Mouse (Mus musculus) testis, postnatal 14 days (tissue): Measurements from ENCODE around the gene Pde1a.
"Not testable (repeated sequence)": the region's sequence is repeated elsewhere in the genome, so short reads cannot be mapped to it uniquely, and the experiment has no call there.

Experiments used
- DNase-seq: peaks from one replicate; pipeline ENCODE4 v3.0.0; 2021; ENCODE audit warnings: low spot score

The Pde1a gene

GRCm38 (mm10) chr2:79964964-79965363 is 164.3 kb downstream of the Pde1a start:
- DNase-seq: no peak

- no peak for DNase-seq
Measured at GRCm38 (mm10) chr2:79961421-79961820, 167.8 kb downstream of the Pde1a start.

DNA sequence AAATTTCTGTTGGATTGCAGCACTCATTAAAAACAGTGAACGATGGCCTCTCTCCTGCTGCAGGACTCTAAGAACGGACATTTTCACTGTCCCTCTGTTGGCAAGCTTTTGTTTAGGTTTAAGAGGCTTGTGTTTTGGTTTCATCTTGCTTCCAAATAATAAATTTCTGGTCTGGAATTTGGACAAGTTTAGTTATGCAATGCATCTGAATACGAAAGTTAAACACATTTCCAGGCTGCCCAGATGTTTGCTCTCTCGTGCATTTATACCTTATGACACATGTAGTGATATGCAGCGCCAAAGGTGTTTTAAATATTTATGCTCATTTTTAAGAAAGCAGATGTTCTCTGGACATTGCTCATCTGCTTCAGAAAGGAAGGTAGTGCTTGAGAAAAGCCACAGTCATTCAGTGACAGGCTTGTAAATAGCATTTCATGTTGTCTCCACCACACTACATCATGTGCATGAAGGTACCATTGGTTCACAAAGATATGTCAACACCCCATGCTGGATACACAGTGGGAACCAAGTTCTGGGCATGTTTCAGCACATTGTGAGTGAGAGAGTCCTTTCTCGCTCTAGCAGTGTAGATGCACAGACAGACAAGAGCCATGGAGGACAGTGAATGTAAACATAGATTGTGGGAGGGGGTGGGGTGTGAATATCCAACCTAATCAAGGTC is 171.5 kb downstream of the Pde1a start:
- DNase-seq: no peak

DNA sequence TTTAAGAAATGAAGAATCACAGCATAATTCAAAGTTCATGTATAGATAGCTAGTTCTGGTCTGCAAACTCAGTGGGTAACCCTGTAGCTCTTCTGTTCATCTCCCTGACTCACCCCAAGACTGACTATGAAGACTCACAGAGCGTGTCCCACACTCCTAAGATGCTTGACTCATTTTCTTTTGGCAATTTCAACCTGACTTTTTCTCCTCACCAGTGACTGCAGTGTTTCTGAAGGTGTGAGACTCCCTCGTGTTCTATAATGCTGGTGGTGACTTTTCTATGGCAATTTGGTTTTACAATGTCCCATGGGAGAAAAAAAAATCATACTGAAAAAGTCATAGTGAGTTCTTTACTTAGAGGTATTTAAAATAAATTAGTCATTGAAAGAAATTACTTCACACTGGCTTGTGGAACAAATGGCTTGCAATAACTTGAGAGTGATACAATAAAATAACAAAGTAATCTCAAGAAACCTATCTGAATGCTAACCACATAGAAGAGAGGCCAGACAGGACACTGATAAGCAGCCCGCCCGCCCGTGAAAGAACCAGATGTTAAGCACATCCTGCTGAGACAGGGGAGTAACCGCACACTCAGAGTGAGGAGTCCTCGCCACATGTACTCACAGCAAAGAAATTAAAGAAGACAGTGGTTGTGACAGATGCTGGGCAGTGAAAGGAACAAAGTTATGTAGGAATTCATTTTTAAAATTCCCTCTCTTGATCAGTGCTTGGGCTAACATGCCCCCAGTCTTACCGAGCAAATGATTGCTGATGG is 183.2 kb downstream of the Pde1a start:
- no peak for DNase-seq

GRCm38 (mm10) chr2:79934660-79935059 is 194.6 kb downstream of the Pde1a start:
- DNase-seq: no peak

DNA sequence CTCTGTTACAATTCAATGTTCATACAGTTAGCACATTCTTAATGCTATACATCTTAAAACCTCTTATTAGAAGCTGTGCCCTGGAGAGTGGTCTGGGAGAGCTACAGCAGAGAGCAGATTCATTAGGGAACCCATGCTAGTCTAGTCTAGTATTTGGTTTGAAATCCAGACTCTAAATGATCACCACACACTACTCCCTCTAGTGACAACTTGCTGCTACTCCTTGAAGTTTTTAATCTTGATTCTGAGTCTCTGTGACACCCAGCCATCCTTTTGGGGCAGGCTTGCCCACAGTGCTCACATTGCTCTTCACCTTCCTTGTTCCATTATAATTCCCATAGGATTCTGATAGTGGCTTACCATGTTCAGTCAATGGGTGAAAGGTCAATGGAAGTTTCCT is 206.9 kb downstream of the Pde1a start:
- DNase-seq: no peak

DNA sequence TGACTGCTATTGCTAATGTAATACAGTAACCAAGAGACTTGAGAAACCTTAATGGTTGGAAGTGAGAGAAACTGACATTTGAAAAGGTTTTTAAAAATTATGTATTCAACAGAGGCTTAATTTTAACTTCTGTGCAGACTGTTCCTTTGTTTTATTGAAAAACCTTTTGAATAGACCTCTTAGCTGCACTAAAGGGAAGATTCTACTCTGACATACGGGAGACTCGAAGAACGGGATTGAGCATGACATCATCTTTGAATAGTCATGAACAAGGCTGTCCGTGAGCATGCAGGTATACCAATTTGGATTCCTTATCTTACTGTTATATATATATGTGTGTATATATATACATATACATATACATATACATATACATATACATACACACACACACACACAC is 207.9 kb downstream of the Pde1a start:
- no peak for DNase-seq

DNA sequence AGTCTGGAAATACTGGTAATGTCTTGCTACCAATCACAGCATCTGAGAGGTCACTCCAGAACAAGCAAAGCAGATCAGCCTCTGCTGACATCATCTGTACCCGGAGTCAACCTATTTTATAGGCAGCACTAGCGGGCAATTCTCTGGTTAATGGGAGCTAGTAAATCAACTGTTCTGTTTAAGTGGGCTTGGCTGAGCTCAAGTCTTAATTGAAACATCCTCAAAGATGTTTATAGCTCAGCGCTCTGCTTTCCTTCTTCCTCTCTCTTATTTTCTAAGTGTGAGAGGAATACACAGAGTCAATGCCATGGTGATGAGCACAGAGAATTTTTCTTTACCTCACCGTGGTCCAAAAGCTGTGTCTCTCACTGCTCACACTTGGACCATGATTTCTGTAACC is 208.8 kb downstream of the Pde1a start:
- DNase-seq: no peak

DNA sequence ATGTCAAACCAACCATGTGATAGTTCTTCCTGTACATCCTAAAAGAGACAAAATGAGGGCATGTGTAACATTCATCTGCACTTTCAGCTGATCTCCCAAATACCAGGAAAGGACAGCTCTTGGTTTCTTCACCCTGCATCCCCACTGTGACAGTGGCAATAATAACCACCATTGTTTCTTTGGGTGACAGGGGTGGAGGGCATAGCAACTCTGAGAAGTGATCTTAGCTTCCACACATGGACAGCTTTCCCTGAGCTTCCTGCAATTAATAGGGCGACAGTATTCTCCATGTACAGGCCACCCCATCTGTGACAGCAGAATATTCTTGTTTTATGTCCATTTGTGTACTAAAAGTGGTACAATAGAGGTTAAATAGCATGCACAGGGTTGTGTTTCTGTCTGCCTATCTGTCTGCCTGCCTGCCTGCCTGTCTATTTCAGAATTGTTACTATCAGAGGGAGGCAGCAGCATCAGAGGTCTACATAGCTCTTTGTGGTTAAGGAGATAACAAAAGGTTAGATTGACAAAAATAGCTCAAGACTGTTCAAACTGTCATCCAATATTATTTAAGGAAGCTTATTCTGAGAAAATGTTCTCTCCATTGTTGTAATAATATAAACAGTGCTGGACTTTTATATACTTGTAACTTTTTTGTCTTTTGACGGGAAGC is 227.3 kb downstream of the Pde1a start:
- DNase-seq: no peak

DNA sequence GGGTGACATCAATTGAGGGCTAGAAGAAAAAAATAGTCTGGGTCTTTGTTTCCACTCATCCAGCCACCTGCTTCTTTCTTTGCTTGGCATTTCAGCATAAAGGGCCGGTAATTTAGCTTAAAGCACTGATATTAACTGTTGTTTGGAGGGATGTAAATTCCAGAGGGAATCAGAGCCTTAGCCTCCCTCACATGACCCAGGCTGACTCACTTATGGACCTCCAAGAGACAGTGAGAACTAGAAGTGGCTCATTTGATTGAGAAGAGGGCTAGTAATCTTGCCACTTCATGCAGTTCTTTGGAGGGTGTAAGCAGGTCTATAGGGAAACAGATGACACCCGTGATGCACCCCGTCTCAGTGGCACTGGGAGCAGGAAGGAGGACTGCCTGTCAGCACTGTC is 230.7 kb downstream of the Pde1a start:
- no peak for DNase-seq

DNA sequence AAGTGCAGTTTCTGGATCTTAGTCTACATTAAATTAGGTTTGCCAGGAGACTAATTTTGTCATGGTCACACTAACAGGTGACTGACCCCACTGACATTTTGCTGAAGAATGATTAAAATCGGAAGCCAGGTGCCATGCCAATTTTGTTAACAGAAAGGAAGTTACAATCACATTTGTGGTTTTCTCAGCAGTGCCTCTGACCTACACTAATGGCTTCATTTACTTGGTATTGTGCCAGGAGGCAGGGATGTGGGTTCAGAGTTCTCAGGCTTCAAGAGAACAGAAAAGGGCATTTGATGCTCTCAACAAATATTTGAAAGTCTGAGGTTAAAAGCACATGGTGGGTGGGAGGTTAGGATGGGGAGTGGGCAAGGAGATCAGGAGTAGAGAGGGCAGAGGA is 236.4 kb downstream of the Pde1a start:
- no peak for DNase-seq

GRCm38 (mm10) chr2:79891760-79892570 is 237.3 kb downstream of the Pde1a start:
- peak; percentile 76 for DNase-seq

GRCm38 (mm10) chr2:79890726-79891125 is 238.5 kb downstream of the Pde1a start:
- no peak for DNase-seq

GRCm38 (mm10) chr2:79883631-79884350 is 245.5 kb downstream of the Pde1a start:
- no peak for DNase-seq

GRCm38 (mm10) chr2:79883210-79883609 is 246.0 kb downstream of the Pde1a start:
- DNase-seq: no peak

DNA sequence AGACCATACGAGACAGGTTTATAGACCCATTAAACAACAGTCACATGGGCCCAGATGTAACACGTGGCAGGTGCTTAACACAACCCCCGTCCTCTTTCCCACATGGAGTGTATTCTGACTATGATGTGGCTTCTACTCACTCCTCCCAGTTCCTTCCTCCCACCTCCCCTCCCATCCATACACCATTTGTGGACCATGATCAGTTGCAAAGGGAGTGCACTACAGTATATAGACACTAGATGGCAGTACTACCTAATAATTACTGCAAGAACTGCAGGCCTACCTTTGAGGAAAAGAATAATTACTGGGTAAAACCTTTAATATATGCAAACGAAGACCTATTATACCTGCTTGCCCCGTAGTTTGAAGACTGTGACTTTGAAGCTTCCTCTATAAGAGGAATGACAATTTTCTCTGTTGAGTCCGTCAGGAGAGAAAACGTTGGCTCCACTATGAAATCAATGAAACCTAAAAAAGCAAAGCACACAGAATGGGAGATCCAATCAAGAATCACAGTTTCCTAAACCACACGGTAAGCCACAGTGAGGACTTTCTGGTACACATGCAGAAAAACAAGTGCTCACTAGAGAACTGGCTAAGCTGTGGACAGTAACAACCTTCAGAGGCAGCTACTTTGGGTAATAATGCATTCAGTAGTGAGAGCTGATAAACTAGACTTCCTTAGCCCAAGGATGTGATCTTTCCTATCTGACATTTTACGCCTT is 263.8 kb downstream of the Pde1a start:
- DNase-seq: no peak

GRCm38 (mm10) chr2:79856874-79857273 is 272.4 kb downstream of the Pde1a start:
- no peak for DNase-seq

GRCm38 (mm10) chr2:79847396-79847795 is 281.9 kb downstream of the Pde1a start:
- DNase-seq: not testable (repeated sequence)

DNA sequence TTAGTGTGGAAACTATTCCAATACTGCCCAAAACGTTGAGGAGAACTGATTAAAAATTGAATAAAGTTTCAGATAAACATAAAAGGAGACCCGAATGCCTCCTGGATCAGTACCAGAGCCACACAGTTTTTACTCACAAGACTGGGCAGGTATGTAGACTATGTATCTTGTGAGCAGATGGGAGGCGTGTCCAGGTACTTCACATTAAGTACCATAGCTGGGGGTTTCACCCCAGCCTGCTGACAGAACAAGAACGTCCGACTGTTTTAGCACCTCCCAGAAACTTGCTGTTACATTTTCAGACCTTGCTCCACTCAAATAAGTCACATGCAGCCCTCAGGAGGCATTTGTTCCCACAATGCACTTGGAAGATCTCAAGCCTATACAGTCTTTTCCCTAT is 289.7 kb downstream of the Pde1a start:
- no peak for DNase-seq

DNA sequence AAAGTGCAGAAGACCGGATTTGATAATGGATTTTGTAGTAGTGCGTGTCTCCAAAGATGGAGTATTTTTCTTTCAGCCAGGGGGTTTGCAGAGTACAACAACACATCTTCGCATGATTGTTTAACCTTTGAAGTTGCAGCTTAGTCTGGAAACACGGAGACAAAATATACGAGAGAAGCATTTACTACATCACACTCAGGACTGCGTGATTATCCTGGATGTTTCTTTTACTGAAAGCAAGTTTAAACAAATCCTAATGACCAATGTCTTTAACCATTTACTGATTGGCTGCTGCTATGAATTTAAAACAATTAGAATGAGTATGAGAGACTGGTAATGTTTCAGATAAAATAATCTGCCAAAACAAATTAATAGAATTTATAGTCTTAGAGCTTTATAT is 290.2 kb downstream of the Pde1a start:
- DNase-seq: no peak

- no peak for DNase-seq
Measured at GRCm38 (mm10) chr2:79825853-79826252, 303.4 kb downstream of the Pde1a start.
